Mouse (Mus musculus) liver, embryonic 14.5 days (tissue): ENCODE measurements at regions not wholly inside any gene's neighbourhood (a gene's known extent, or its start where the extent isn't known, plus 50 kb on each side); places are given as distances from the start of the nearest gene placed in this dataset.

Experiments used
- CTCF ChIP-seq: IDR thresholded peaks from 2 replicates; pipeline ENCODE4 v1.5.1; 2016; ENCODE audit warnings: antibody characterized with exemption, low read depth, control low read depth
- EP300 ChIP-seq: IDR thresholded peaks from 2 replicates; pipeline ENCODE4 v1.6.1; 2016; ENCODE audit warnings: antibody characterized with exemption, low read depth

DNA sequence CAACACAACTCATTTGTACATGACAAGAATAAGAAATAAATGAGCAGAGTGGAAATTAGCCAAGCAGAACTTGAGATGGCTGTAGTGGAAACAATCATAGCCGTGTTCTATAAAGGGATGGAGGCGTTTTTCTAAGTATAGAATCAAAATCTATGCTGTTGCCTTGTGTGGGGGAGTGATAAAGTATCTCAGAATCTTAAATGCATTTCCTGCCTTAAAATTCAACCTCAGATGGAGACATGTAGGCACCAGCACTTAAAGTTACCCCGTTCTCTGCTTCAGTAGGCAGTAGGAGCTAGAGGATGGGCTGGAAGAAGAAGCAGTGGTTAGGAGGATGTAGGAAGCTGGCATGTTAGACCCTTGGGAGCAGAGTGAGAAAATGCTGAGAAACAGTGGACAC, 386.7 kb downstream of the Ptprc start:
- TF ChIP-seq CTCF (no peak), EP300 (no peak)
